Mouse (Mus musculus): Measurements from ENCODE around the gene Fxyd1. TPM values are rescaled to one million over a fixed set of nuclear protein-coding genes. Genes with fewer than 3 reads are reported as not detected.

The Fxyd1 gene
- total RNA-seq (2021) = 10 to 100 TPM; 74.1 to 90.2 TPM
- long read RNA-seq, experiment 1, transcript Fxyd1-213 (3 exons, 255 nt) = major isoform, 25 of 49 reads
- long read RNA-seq, experiment 1, transcript Fxyd1-212 (8 exons, 568 nt) = minor isoform, 8 of 49 reads
- long read RNA-seq, experiment 1, partial matches to known transcripts = 7 of 49 reads
- long read RNA-seq, experiment 1, other reads (novel, unspliced or antisense) = 5 of 49 reads
- long read RNA-seq, experiment 2, transcript Fxyd1-212 (8 exons, 568 nt) = minor isoform, 12 of 61 reads
- long read RNA-seq, experiment 2, transcript Fxyd1-213 (3 exons, 255 nt) = major isoform, 28 of 61 reads
- long read RNA-seq, experiment 2, partial matches to known transcripts = 8 of 61 reads
- long read RNA-seq, experiment 2, other reads (novel, unspliced or antisense) = 3 of 61 reads

DNA sequence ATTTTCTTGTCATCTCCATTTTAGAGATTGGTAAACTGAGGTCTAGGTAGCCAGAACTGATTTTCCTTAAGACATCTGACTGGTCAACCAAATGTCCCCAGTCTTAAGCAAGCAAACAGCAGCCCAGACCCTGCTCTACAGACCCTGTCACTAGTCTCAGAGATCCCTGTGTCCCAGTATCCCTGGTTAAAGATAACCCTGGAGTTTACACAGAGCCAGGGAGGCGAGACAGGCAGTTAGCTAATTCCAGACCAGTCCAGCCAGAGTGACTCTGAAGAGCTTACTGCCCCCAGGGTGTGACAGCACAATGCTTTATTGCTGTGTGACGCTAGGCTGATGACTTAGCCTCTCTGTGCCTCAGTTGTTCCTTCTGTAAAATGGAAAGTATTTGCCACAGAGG, at the start of gene Fxyd1:
TSS of gene Fxyd1 (minus strand) at position 129 of the 400 bp plus-strand sequence.
- no peak for DNase-seq (ENCODE audit: low spot score in 2 of 2)

DNA sequence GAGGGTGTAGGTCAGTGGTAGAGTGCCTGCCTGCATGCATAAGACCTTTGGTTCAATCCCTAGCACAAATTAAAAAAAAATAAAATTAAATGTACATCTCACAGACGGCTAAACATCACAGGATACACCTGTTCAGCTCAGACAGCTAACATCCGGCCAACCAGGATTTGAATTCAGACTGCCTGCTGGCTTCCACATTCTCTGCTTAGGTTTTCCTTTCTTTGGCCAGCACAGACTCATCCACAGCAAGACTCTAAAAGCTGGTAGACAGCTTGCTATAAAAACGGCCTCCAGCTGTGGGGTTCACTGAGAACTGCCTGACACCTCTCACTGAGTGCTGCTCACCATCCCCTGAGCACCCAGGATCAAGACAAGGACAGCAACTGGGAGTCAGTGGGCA, 49.2 kb upstream of the Fxyd1 start:
- DNase-seq (ENCODE audit: low spot score in 2 of 2) = no peak

DNA sequence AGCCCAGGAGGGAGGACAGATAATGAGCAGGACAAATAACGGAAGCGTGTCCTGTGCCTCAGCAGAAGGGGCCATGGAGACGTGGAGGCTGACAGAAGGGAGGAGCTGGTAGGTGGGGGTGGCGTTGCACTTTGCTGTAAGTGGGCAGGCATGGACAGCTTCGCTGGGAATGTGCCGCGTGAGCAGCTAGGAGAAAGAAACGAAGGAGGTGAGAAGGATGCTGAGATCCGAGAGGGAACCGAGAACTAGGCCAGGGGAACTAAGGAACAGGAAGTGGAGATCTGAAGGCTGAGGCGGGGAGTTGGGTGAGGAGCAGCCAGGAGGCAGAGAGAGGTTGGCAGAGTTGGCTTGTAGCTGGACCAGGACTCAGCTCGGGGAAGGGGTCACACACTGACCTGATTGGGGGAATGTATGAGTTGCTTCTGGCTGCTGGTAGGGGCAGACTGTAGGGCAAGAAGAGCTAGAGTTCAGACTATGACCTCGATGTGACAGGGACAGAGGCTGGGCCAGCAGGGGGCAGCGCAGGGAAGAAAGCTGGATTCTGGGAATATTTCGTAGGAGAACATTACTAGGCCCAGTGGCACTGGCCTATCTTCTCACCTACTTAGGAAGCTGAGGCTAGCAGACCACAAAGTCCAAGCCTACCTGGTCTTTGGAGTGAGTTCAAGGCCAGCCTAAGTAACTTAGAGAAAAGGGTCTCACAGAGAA, 48.2 kb upstream of the Fxyd1 start:
- DNase-seq (ENCODE audit: low spot score in 2 of 2) = peak; percentile 60 to 78

DNA sequence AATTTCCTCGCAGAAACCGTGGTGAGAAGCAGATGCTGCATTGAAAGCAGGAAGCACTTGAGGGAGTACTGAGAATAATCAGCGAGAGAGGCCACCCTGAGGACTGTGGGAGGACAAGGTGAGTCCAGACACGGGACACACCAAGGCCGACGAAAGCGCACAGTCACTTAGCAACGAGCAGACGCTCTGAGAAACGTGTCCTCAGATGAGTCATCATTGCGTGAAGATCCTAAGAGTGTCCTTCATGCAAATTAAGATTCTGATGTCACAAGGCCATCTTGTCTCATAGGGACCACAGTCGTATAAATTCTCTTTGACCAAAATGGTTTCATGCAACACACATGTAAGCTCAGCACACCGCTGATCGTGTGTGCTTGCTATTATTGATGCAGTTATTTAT, 43.8 kb upstream of the Fxyd1 start:
- no peak for DNase-seq (ENCODE audit: low spot score in 2 of 2)

DNA sequence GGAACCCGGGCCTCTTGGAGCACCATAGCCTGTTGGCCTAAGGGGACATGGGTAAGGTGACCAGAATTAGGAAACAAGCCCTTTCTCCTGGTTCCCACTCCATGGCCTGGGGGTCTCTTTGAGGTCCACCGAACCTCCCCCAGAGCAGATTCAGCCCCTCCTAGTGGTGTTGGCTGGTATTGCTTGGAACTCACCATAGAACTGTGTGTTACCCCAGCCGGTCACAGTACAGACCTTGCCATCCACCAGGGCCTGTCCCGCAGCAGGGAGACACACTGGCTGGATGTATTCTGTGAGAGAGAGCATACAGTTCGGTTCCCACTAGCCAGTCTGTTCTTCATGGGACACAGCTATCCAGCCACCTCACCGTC, 42.6 kb upstream of the Fxyd1 start:
- no peak for DNase-seq (ENCODE audit: low spot score in 2 of 2)

- DNase-seq (ENCODE audit: low spot score in 2 of 2) = no peak
These were observed 42.0 kb upstream of the Fxyd1 start for GRCm38 (mm10) chr7:31098697-31099611.

DNA sequence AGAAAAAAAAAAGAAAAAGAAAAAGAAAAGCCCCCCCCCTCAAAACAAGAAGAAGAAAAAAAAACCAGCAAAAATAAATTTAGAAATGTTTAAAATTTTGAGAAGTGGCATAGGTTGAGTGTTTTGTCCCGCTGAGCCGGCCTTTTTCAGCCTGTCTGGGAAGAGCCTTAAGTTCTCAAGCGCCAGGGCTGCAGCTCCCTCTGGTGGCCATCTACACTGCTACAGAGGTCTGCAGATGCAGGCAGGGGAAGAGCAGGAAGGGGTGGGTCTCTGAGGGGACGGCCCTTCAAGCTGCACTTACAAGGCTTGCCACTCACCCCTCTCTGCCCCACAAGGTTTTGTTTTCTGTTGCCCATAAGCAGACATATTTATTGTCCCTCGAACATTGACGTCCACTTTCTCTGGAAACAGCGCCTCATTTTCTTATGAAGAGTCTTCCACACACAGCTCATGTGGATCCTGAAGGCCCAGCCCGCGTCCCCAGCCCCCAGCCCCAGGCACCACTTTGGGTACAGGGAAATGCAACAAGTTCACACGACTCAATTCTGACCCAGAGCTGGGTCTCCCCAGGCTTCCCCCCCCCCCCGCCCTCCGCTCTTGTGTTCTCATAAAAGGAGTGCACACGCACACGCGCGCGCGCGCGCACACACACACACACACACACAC, 40.7 kb upstream of the Fxyd1 start:
- peak; percentile 92 to 95 for DNase-seq (ENCODE audit: low spot score in 2 of 2)

- DNase-seq (ENCODE audit: low spot score in 2 of 2) = no peak
These were observed 40.0 kb upstream of the Fxyd1 start for GRCm38 (mm10) chr7:31096892-31097564.

DNA sequence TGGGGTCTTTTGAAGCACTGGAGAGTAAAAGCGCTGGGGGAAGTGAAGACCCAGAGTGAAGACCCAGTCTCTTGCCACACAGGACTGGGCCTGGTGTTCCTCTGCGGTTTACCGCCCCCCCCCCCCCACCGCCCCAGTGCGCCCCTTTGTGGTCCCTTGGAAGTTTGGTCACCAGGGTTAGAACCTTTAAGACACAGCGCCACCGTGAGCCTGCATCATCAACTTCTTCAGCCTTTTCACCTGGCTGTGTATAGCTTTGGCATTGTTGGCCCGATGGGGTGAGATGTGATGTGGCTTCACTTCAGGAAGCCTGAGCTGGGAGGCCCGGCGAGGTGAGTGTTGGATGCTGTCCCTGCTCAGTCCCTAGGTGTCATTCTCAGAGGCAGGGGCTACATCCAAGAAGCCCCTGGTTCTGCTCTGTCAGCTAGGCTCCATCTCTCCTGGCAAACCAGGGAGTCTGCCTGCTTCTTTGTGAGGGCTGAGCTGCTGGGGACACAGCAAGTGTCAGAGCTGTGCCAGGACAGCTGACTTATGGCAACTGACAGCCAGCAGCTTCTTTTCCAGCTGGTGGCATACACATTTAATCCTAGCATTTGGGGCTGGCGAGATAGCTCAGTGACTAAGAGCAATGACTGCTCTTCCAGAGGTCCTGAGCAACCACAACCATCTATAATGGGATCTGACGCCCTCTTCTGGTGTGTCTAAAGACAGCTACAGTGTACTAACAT, 37.9 kb upstream of the Fxyd1 start:
- DNase-seq (ENCODE audit: low spot score in 2 of 2) = no peak

DNA sequence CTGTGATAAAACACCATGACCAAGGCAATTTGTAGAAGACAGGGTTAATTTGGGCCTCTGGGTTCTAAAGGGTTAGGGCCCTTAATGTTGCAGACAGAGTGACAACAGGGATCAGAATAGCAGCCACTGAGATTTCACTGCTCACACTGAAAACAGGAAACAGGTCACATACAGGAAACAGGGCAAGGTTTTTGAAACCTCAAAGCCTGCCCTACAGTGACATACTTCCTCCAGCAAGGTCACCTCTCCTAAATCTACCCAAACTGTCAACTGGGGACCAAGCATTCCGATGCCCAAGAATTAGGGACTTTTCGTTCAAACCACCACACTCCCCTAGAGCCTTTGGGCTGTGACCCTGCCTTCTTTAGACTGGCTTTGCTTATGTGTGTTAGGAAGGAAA, 32.7 kb upstream of the Fxyd1 start:
- DNase-seq (ENCODE audit: low spot score in 2 of 2) = no peak

DNA sequence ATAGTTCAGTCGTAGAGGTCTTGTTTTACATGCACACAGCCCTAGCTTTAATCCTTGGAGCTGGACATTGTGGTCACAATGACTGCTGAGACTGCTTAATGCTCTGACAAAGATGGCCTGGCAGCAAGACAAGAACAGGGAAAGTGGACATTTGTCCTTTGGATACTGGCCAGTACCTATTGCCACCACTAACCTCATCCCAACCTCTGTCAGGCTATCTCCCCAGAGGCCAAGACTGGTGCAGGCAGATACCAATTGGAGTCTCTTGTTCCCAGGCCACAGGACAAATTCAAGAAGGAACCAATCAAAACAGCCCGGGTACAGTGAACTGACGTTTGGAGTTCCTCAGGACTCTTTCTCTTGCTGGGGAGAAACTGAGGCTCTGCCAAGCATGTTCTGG, 31.2 kb upstream of the Fxyd1 start:
- no peak for DNase-seq (ENCODE audit: low spot score in 2 of 2)

DNA sequence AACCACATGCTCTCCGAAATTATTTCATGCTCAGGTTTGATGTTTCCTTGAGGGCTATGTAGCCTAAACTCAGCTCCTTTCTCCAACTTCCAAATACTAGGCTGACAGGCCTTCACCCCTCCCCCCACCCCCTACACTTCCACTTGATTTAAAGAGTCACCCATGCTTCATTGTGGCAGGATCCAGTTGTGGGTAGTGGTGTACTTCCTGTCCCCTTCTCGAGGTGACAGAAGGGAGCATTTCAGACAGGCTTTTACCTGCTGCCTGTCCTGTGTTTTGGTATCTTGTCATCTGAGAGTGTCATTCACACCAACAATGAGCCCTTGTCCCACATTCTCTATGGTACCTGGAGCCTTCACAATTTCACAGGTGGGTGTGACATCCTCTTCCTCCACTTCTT, 30.3 kb upstream of the Fxyd1 start:
- DNase-seq (ENCODE audit: low spot score in 2 of 2) = no peak

DNA sequence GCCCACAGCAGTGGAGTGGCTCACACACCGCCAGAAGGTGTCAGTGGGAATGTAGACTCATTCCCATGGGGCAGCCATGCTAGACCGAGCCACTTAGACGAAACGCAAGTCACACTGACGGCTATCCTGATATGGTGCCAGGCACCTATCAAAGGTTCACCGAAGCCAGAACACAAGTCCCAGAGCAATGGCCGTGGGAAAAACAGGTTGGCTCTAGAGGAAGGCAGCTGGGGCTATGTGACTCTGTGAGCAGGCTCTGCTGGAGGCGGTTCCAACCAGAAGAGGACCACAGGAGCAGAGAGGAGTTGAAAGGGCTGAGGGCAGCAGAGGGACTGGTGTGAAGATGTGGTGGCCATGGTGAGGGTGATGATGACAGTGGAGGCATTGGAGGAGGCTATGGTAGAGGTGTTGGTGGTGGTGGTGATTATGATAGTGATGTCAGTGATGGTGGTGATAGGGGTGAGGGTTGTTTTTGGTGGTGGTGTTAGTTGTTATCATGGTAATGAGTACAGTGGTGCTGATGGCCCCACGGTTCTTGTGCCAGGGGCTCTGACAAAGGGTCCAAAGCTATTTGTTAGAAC, 29.3 kb upstream of the Fxyd1 start:
- DNase-seq (ENCODE audit: low spot score in 2 of 2) = no peak

- peak; percentile 26 to 30 for DNase-seq (ENCODE audit: low spot score in 2 of 2)
These were observed 28.2 kb upstream of the Fxyd1 start for GRCm38 (mm10) chr7:31085171-31085570.

DNA sequence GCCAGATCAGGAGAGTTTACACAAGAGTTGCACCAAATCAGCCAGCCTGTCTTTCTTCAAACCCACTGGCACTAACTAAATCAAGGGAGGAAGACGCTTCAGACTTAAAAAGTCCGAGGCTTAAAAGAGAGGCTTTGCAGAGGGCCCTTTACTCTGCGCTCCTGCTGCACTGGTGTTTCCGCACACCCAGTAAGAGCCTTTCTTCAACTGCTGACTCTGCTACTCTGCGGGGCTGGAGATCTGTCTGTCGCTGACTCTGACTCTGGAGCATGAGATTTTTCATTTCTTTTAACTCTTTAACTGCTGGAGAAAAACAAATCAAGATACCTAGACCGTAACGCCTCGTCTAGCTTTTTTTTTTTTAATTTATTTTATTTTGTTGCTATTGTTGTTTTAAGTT, 27.1 kb upstream of the Fxyd1 start:
- no peak for DNase-seq (ENCODE audit: low spot score in 2 of 2)

GRCm38 (mm10) chr7:31082831-31083588, 26.0 kb upstream of the Fxyd1 start:
- DNase-seq (ENCODE audit: low spot score in 2 of 2) = peak in 1 of 2 experiments; percentile 28

DNA sequence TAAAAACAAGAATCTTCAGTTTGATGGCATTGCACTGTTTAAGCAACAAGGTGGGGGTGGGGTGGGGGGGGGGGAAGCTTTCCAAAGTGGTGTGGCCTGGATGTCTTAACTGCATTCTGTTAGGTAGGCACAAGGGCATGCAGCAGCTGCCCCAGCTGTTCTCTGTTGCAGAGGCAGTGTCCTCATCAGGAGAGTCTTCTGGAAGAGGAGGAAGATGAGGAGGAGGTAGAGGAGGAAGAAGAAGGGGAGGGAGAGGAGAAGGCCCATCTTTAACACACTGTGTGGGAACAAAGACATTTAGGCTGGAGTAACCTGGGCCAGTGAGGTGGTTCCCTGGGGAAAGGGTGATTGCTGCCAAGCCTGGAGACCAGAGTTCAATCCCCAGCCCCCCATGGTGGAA, 25.1 kb upstream of the Fxyd1 start:
- no peak for DNase-seq (ENCODE audit: low spot score in 2 of 2)

- no peak for DNase-seq (ENCODE audit: low spot score in 2 of 2)
These were observed 24.1 kb upstream of the Fxyd1 start for GRCm38 (mm10) chr7:31081106-31081505.

DNA sequence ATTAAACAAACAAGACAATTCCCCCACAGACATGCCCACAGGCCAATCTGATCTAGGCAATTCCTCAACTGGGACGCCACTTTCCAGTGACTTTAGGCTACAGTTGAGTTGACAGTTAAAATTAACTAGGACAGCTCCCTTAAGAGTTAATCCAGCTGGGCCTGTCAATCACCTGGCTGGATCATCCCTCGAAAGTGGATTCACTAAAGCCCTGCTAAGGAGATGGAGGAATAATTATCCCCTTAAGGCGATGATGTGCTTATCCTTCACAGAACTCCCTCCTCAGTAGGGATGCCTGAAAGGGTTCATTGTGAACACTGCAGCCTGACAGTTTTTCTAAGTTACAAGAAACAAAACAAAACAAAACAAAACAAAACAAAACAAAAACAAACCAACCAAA, 23.6 kb upstream of the Fxyd1 start:
- no peak for DNase-seq (ENCODE audit: low spot score in 2 of 2)
